Mouse (Mus musculus): Measurements from ENCODE around the gene Gm17374. TPM values are rescaled to one million over a fixed set of nuclear protein-coding genes. Genes with fewer than 3 reads are reported as not detected.

The Gm17374 gene
- total and polyA plus RNA-seq, 3 experiments: not detected

DNA sequence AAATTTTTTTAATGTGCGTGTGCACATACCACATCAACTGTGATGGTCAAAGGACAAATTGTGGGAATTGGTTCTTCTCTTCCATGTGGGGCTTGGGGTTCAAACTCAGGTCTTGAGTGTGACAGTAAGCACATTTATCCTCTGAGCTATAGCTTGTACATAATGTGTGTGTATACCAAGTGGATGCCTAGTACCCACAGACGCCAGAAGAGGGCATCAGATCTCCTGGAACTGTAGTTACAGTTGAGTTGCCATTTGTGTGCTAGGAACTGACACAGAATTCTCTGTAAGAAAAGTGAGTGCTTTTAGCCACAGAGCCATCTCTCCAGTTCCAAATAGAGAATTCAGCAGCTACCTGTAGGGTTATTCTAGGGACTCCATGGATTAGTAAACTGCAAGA, 26.3 kb upstream of the Gm17374 start:
- H3K4me1 ChIP-seq (ENCODE audit: control insufficient read depth in 1 of 2, insufficient read depth in 2 of 2): no peaks in the 10 kb centered on the region
- no peak overlapping the region for H3K9ac ChIP-seq (ENCODE audit: insufficient read depth, low read depth)
- no peak overlapping the region for H3K4me2 ChIP-seq (ENCODE audit: insufficient read depth, low read depth, poor library complexity, severe bottlenecking)
- no peak overlapping the region for H3K4me3 ChIP-seq (replicated peaks in 1 of 3; ENCODE audit: low read depth in 2 of 3, low read length in 2 of 3, poor library complexity in 1 of 3)
- peaks cover 61 to 93% of the 10 kb centered on the region in 2 experiments for H3K36me3 ChIP-seq (replicated peaks in 1 of 2; ENCODE audit: control insufficient read depth in 1 of 2, insufficient read depth in 1 of 2, low read length in 1 of 2)
- no peaks in the 10 kb centered on the region for H3K79me2 ChIP-seq (replicated peaks; ENCODE audit: control insufficient read depth, extremely low read depth, insufficient read depth, poor library complexity, severe bottlenecking)
- no peak overlapping the region for H3K27ac ChIP-seq (ENCODE audit: insufficient read depth, low read depth)
- no peaks in the 10 kb centered on the region for H3K9me3 ChIP-seq (replicated peaks; ENCODE audit: low read length)
- dilution Hi-C loops (cut with MboI; ENCODE audit: extremely low pct_ligation_motif_present, extremely low pct_unique_long_range_greater_than_20kb, low sequenced_read_pairs): no loop called here
- peak in 1 of 2 experiments; percentile 32; a peak in 1 of 4 replicates for TF ChIP-seq CTCF (conservative IDR thresholded peaks at IDR 0.05 in 1 of 2, IDR thresholded peaks at IDR 0.05 in 1 of 2; ENCODE audit: low read depth in 2 of 2, low read length in 2 of 2)
- no peak for TF ChIP-seq HCFC1 (IDR thresholded peaks at IDR 0.05; ENCODE audit: low read depth, low read length)
- H3K27me3 ChIP-seq (replicated peaks): no peaks in the 10 kb centered on the region
- in situ Hi-C loops (cut with MboI; ENCODE audit: low pct_ligation_motif_present, low pct_unique_long_range_greater_than_20kb, low sequenced_read_pairs): no loop called here
- DNase-seq (ENCODE audit: extremely low read depth): peak; percentile 32

GRCm38 (mm10) chr2:140159186-140159730, 7.4 kb downstream of the Gm17374 start:
- dilution Hi-C loops (cut with MboI; ENCODE audit: extremely low pct_ligation_motif_present, extremely low pct_unique_long_range_greater_than_20kb, low sequenced_read_pairs): no loop called here
- TF ChIP-seq CTCF (conservative IDR thresholded peaks at IDR 0.05 in 1 of 2, IDR thresholded peaks at IDR 0.05 in 1 of 2; ENCODE audit: low read depth in 2 of 2, low read length in 2 of 2): peak in 1 of 2 experiments; percentile 70; a peak in 2 of 4 replicates
- no peak for TF ChIP-seq TCF12 (IDR thresholded peaks at IDR 0.05; ENCODE audit: low read depth, low read length)
- TF ChIP-seq RAD21 (IDR thresholded peaks at IDR 0.05; ENCODE audit: low read depth, low read length): peak; percentile 66
- Histone ChIP-seq H3K9me3 (replicated peaks; ENCODE audit: low read length) (no peaks in the 10 kb centered on the region), H3K79me2 (replicated peaks; ENCODE audit: control insufficient read depth, extremely low read depth, insufficient read depth, poor library complexity, severe bottlenecking) (peaks cover 25% of the 10 kb centered on the region), H3K4me3 (replicated peaks in 1 of 3; ENCODE audit: low read depth in 2 of 3, low read length in 2 of 3, poor library complexity in 1 of 3) (no peak overlapping the region), H3K4me2 (ENCODE audit: insufficient read depth, low read depth, poor library complexity, severe bottlenecking) (no peak overlapping the region), H3K36me3 (replicated peaks in 1 of 2; ENCODE audit: control insufficient read depth in 1 of 2, insufficient read depth in 1 of 2, low read length in 1 of 2) (peaks cover 40 to 81% of the 10 kb centered on the region in 2 experiments), H3K27me3 (replicated peaks) (no peaks in the 10 kb centered on the region), H3K9ac (ENCODE audit: insufficient read depth, low read depth) (no peak overlapping the region), H3K4me1 (ENCODE audit: control insufficient read depth in 1 of 2, insufficient read depth in 2 of 2) (peaks cover 0 to 20% of the 10 kb centered on the region in 2 experiments; a peak in 1 of 4 replicates), H3K27ac (ENCODE audit: insufficient read depth, low read depth) (no peak overlapping the region; the same call in 1 of the 2 replicates)
- DNase-seq (ENCODE audit: extremely low read depth): peak; percentile 24
- in situ Hi-C loops (cut with MboI; ENCODE audit: low pct_ligation_motif_present, low pct_unique_long_range_greater_than_20kb, low sequenced_read_pairs): no loop called here

DNA sequence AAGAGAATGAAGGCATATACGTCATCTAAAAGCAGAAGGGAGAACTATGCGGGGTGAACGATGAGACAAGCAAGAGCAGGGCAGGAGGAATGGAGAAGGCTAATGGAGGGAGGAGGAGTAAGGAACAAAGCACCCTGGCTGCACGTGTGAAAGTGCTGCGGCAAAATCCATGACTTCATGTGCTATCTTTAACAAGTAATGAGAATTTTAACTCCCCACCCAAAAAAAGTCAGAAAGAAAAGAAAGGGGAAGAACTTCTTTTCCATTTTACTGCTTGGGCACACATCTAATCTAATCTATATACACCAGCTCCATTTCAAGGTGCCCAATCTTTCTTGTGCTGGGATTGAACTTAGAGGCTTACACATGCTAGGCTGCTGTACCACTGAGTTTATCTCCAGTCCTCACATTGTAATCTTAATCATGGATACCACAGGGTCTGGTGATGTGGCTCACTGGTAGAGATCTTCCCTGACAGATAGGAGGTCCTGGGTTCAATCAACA, 11.6 kb downstream of the Gm17374 start:
- Histone ChIP-seq H3K4me1 (ENCODE audit: control insufficient read depth in 1 of 2, insufficient read depth in 2 of 2) (peaks cover 5 to 54% of the 10 kb centered on the region in 2 experiments; a peak in 3 of 4 replicates), H3K4me3 (replicated peaks in 1 of 3; ENCODE audit: low read depth in 2 of 3, low read length in 2 of 3, poor library complexity in 1 of 3) (no peak overlapping the region), H3K79me2 (replicated peaks; ENCODE audit: control insufficient read depth, extremely low read depth, insufficient read depth, poor library complexity, severe bottlenecking) (peaks cover 52% of the 10 kb centered on the region), H3K27me3 (replicated peaks) (no peaks in the 10 kb centered on the region), H3K27ac (ENCODE audit: insufficient read depth, low read depth) (no peak overlapping the region), H3K4me2 (ENCODE audit: insufficient read depth, low read depth, poor library complexity, severe bottlenecking) (no peak overlapping the region), H3K9ac (ENCODE audit: insufficient read depth, low read depth) (no peak overlapping the region), H3K9me3 (replicated peaks; ENCODE audit: low read length) (no peaks in the 10 kb centered on the region), H3K36me3 (replicated peaks in 1 of 2; ENCODE audit: control insufficient read depth in 1 of 2, insufficient read depth in 1 of 2, low read length in 1 of 2) (peaks cover 38 to 70% of the 10 kb centered on the region in 2 experiments)
- in situ Hi-C loops (cut with MboI; ENCODE audit: low pct_ligation_motif_present, low pct_unique_long_range_greater_than_20kb, low sequenced_read_pairs) (no loop called here), dilution Hi-C loops (cut with MboI; ENCODE audit: extremely low pct_ligation_motif_present, extremely low pct_unique_long_range_greater_than_20kb, low sequenced_read_pairs) (no loop called here)
- TF ChIP-seq CHD2 (IDR thresholded peaks at IDR 0.05; ENCODE audit: low read length): no peak
- DNase-seq (ENCODE audit: extremely low read depth): no peak

All from CH12.LX (cell line).